Mouse (Mus musculus): ENCODE results near the gene Ube2v1. TPM values are rescaled to one million over a fixed set of nuclear protein-coding genes. Genes with fewer than 3 reads are reported as not detected.
"Not testable (repeated sequence)": the region's sequence is repeated elsewhere in the genome, so short reads cannot be mapped to it uniquely, and the experiment has no call there.

Gene Ube2v1
- total RNA-seq, 2 experiments from 2014 or later, result 208 to 231 TPM

GRCm38 (mm10) chr2:167622352-167622751, 9.5 kb downstream of the Ube2v1 start:
- DNase-seq, result no peak

- no peak for DNase-seq
Observed at GRCm38 (mm10) chr2:167621255-167622087, 10.4 kb downstream of the Ube2v1 start.

GRCm38 (mm10) chr2:167617472-167617871, 14.4 kb downstream of the Ube2v1 start:
- no peak for DNase-seq

GRCm38 (mm10) chr2:167617034-167617433, 14.9 kb downstream of the Ube2v1 start:
- no peak for DNase-seq

GRCm38 (mm10) chr2:167613335-167613734, 18.6 kb downstream of the Ube2v1 start:
- DNase-seq, result not testable (repeated sequence)

GRCm38 (mm10) chr2:167612122-167612521, 19.8 kb downstream of the Ube2v1 start:
- DNase-seq, result no peak

- DNase-seq, result no peak
Observed at GRCm38 (mm10) chr2:167611287-167611686, 20.6 kb downstream of the Ube2v1 start.

- DNase-seq, result no peak
Observed at GRCm38 (mm10) chr2:167606745-167607123, 25.2 kb downstream of the Ube2v1 start.

GRCm38 (mm10) chr2:167605817-167606744, 25.8 kb downstream of the Ube2v1 start:
- no peak for DNase-seq

- DNase-seq, result peak; percentile 72 to 80
Observed at GRCm38 (mm10) chr2:167605178-167605794, 26.6 kb downstream of the Ube2v1 start.

GRCm38 (mm10) chr2:167602978-167603377, 28.9 kb downstream of the Ube2v1 start:
- no peak for DNase-seq

GRCm38 (mm10) chr2:167602364-167602763, 29.5 kb downstream of the Ube2v1 start:
- DNase-seq, result no peak

- DNase-seq, result no peak
Observed at GRCm38 (mm10) chr2:167600481-167600995, 31.4 kb downstream of the Ube2v1 start.

- DNase-seq, result no peak
Observed at GRCm38 (mm10) chr2:167599917-167600316, 32.0 kb downstream of the Ube2v1 start.

GRCm38 (mm10) chr2:167599195-167599594, 32.7 kb downstream of the Ube2v1 start:
- no peak for DNase-seq

- no peak for DNase-seq
Observed at GRCm38 (mm10) chr2:167597492-167598186, 34.3 kb downstream of the Ube2v1 start.

GRCm38 (mm10) chr2:167596726-167597491, 35.0 kb downstream of the Ube2v1 start:
- DNase-seq, result no peak

GRCm38 (mm10) chr2:167596262-167596661, 35.6 kb downstream of the Ube2v1 start:
- no peak for DNase-seq

- no peak for DNase-seq
Observed at GRCm38 (mm10) chr2:167595761-167596171, 36.1 kb downstream of the Ube2v1 start.

GRCm38 (mm10) chr2:167594444-167594934, 37.4 kb downstream of the Ube2v1 start:
- peak; percentile 65 to 66 for DNase-seq

Measured in layer of hippocampus, postnatal 36 days (tissue).